Mouse (Mus musculus) liver, adult (tissue): ENCODE results near the gene Lsm12.
A peak's percentile ranks its signal among the peaks of the same experiment; 100 is the strongest.

ENCODE experiments used
- GATA4 ChIP-seq: IDR thresholded peaks from 2 replicates; pipeline ENCODE4 v1.6.1; 2014; ENCODE audit warnings: mild to moderate bottlenecking, low read length; ENCODE audit not compliant: insufficient replicate concordance

Lsm12 gene

GRCm38 (mm10) chr11:102219994-102220346 is 34.9 kb upstream of the Lsm12 start:
- TF ChIP-seq GATA4, result no peak

GRCm38 (mm10) chr11:102219247-102219993 is 34.3 kb upstream of the Lsm12 start:
- TF ChIP-seq GATA4, result no peak

GRCm38 (mm10) chr11:102218783-102219182 is 33.7 kb upstream of the Lsm12 start:
- peak; percentile 74; the same call in 1 of the 2 replicates for TF ChIP-seq GATA4

- no peak for TF ChIP-seq GATA4
These were observed 32.9 kb upstream of the Lsm12 start for GRCm38 (mm10) chr11:102217876-102218430.

GRCm38 (mm10) chr11:102217396-102217795 is 32.3 kb upstream of the Lsm12 start:
- TF ChIP-seq GATA4, result no peak

- no peak for TF ChIP-seq GATA4
These were observed 31.8 kb upstream of the Lsm12 start for GRCm38 (mm10) chr11:102216886-102217240.

- TF ChIP-seq GATA4, result no peak
These were observed 31.2 kb upstream of the Lsm12 start for GRCm38 (mm10) chr11:102216056-102216885.

- no peak for TF ChIP-seq GATA4
These were observed 30.4 kb upstream of the Lsm12 start for GRCm38 (mm10) chr11:102215511-102215910.

GRCm38 (mm10) chr11:102214430-102215156 is 29.5 kb upstream of the Lsm12 start:
- no peak for TF ChIP-seq GATA4

GRCm38 (mm10) chr11:102211936-102212341 is 26.8 kb upstream of the Lsm12 start:
- TF ChIP-seq GATA4, result no peak

- no peak for TF ChIP-seq GATA4
These were observed 25.9 kb upstream of the Lsm12 start for GRCm38 (mm10) chr11:102211011-102211410.

- TF ChIP-seq GATA4, result no peak
These were observed 25.1 kb upstream of the Lsm12 start for GRCm38 (mm10) chr11:102210185-102210584.

GRCm38 (mm10) chr11:102209742-102210141 is 24.6 kb upstream of the Lsm12 start:
- TF ChIP-seq GATA4, result no peak

GRCm38 (mm10) chr11:102208846-102209245 is 23.8 kb upstream of the Lsm12 start:
- TF ChIP-seq GATA4, result no peak
